Mouse (Mus musculus) hindbrain, embryonic 14.5 days (tissue): ENCODE data around the gene Mrps12. TPM values are rescaled to one million over a fixed set of nuclear protein-coding genes. Genes with fewer than 3 reads are reported as not detected.

Source experiments
- ATAC-seq: fragments of 200-750 bp; cut with Nextera tagmentation; 2 replicates; pipeline ENCODE4 v1.8.0; 2017; ENCODE audit warnings: moderate number of reproducible peaks, mild to moderate bottlenecking, moderate TSS enrichment, moderate library complexity; ENCODE audit not compliant: low FRiP score
- DNase-seq: peaks from one replicate; pipeline ENCODE4 v3.0.0-alpha.2; 2015; ENCODE audit warnings: low spot score
- H3K27ac ChIP-seq: fragments of 300-500 bp; sonication (generic); 2 replicates; pipeline ENCODE4 v1.5.1; 2014; ENCODE audit warnings: mild to moderate bottlenecking, moderate library complexity
- H3K27me3 ChIP-seq: fragments of 300-500 bp; sonication (generic); 2 replicates; pipeline ENCODE4 v1.6.1; 2014; ENCODE audit warnings: mild to moderate bottlenecking, low read length, mixed read lengths; ENCODE audit not compliant: control insufficient read depth, insufficient read depth
- H3K36me3 ChIP-seq: fragments of 300-500 bp; sonication (generic); replicated peaks from 2 replicates; pipeline ENCODE4 v1.6.1; 2014; ENCODE audit not compliant: control insufficient read depth, insufficient read depth
- H3K4me1 ChIP-seq: fragments of 300-500 bp; sonication (generic); replicated peaks from 2 replicates; pipeline ENCODE4 v1.6.1; 2014; ENCODE audit warnings: antibody characterized with exemption, low read length, mixed read lengths; ENCODE audit not compliant: control insufficient read depth, insufficient read depth
- H3K4me2 ChIP-seq: fragments of 300-500 bp; sonication (generic); replicated peaks from 2 replicates; pipeline ENCODE4 v1.6.1; 2014; ENCODE audit warnings: mild to moderate bottlenecking, moderate library complexity
- H3K4me3 ChIP-seq: fragments of 300-500 bp; sonication (generic); replicated peaks from 2 replicates; pipeline ENCODE4 v1.5.1; 2014; ENCODE audit warnings: mild to moderate bottlenecking, low read length
- H3K9ac ChIP-seq: fragments of 300-500 bp; sonication (generic); 2 replicates; pipeline ENCODE4 v1.6.1; 2014
- H3K9me3 ChIP-seq: fragments of 300-500 bp; sonication (generic); 2 replicates; pipeline ENCODE4 v1.6.1; 2016; ENCODE audit warnings: low read length; ENCODE audit not compliant: control insufficient read depth
- WGBS: fragments of 180-500 bp; shearing (Covaris S2); extraction: QIAGEN DNeasy Blood & Tissue Kit; methylation state at CpG from one replicate; pipeline ENCODE4 v1.1.7; 2014; 5-methylcytosine and 5-hydroxymethylcytosine counted together
- polyA plus RNA-seq: library from polyadenylated mRNA; unstranded; fragments of >200 nt; fragmentation: Nextera tagmentation; extraction: Ambion mirVana; gene quantifications from 2 replicates; pipeline ENCODE4 v1.2.1, GENCODE M21; 2014

Mrps12 gene
- polyA plus RNA-seq, 1 experiment from 2014 or later: 118 TPM

DNA sequence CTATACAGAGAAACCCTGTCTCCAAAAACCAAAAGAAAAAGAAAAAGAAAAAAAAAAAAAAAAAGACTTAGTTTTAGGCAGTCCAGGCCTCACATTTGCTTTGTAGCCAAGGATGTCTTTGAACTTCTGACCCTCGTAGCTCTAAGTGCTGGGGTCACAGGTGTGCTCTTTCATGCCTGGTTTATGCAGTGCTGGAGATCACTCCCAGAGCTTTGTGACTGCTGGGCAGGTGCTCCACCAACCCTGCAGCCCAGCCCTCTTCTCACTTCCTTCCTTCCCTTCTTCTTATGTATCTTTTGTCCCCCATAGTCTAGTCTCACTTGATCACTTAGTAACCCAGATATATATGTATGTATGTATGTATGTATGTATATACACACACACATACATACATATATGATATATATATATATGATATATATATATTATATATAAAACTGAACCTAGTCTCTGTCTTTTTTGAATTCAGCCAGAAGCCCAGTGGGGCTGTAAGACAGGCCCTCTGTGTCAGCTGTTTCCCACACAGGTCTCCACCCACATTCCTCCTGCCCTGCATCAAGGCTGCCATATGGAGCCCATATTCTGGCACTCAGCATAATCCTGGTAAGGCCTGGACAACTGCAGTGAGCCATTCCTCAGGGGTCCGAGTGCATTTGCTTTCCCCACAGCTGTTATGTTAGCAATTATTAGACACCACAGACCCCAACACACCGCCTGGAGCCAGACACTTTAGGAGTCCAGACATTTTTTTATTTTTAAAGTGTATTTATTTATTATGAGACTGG is 20.7 kb downstream of the Mrps12 start:
- no peak for DNase-seq
- ATAC-seq: no peak
- WGBS: 66% methylated on average over 3 of the region's 3 CpGs

DNA sequence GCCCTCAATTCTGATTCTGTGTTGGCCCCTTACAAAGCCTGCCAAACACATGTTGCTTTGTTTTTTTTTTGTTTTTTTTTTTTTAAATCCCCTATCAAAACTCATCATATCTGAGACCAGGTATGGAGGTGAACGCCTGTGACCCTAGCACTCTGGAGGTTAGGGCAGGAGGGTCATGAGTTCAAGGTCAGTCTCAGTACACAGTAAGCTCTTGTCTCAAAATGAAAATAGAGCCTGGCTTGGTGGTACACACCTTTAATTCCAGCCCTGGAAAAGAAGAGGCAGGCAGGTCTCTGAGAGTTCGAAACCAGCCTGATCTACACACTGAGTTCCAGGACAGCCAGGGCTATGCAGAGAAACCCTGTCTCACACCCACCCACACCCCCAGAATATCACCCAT is 22.0 kb downstream of the Mrps12 start:
- 86% methylated on average over 2 of the region's 2 CpGs for WGBS
- Histone ChIP-seq H3K36me3 (no peaks in the 10 kb centered on the region), H3K9ac (no peak overlapping the region), H3K9me3 (no peaks in the 10 kb centered on the region), H3K4me2 (no peak overlapping the region), H3K27ac (no peak overlapping the region), H3K4me1 (0 out of 2 replicates have a peak, but pooled peaks cover 9% of the 10 kb centered on the region), H3K27me3 (no peaks in the 10 kb centered on the region), H3K4me3 (no peak overlapping the region)
- ATAC-seq: no peak
- no peak for DNase-seq

More for the DNA sequence above, 20.7 kb downstream of the Mrps12 start:
- Histone ChIP-seq H3K27ac (no peak overlapping the region), H3K4me3 (no peak overlapping the region), H3K36me3 (no peaks in the 10 kb centered on the region), H3K27me3 (no peaks in the 10 kb centered on the region), H3K9me3 (no peaks in the 10 kb centered on the region), H3K9ac (no peak overlapping the region), H3K4me1 (0 out of 2 replicates have a peak, but pooled peaks cover 9% of the 10 kb centered on the region), H3K4me2 (no peak overlapping the region)

DNA sequence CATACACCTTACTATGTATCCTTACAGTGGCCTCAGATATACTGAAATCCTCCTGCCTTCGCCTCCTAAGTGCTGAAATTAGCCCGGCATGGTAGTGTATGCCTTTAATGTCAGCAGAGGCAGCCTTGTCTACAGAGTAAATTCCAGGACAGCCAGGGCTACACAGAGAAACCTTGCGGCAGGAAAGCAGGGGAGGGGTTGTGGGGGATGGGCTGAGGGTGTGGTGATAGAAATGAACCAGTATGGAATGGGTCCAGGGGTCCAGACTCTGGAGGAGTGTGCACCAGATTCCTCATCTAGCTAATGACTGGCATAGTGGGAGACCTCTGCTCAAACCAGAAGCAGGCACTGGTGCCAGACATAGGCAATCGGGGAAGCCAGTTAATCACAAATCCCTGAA is 22.5 kb downstream of the Mrps12 start:
- ATAC-seq (no peak), DNase-seq (no peak)
- 67% methylated on average over 4 of the region's 4 CpGs for WGBS
- H3K4me3 ChIP-seq: no peak overlapping the region
- H3K9me3 ChIP-seq: no peaks in the 10 kb centered on the region
- H3K4me1 ChIP-seq: 0 out of 2 replicates have a peak, but pooled peaks cover 9% of the 10 kb centered on the region
- H3K9ac ChIP-seq: no peak overlapping the region
- no peaks in the 10 kb centered on the region for H3K27me3 ChIP-seq
- no peak overlapping the region for H3K4me2 ChIP-seq
- no peak overlapping the region for H3K27ac ChIP-seq
- H3K36me3 ChIP-seq: no peaks in the 10 kb centered on the region

DNA sequence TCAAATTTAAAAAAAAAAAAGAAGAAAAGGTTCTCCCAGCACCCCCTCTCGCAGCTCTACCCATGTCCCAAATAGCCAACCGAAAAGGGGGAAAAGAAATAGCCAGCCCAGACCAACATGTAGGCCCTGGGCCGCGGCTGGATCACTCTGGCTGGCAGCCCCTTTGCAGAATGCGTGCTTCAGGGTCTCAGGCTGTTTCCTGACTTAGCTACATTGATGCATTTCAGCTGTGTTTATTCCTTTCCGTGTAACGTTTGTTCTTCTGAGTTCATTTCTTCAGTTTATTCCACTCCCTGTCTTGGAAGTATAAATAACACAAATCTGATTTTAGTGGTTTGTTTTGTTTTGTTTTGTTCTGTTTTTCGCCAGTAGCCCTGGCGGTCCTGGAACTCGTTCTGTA is 23.9 kb downstream of the Mrps12 start:
- Histone ChIP-seq H3K4me3 (no peak overlapping the region), H3K9ac (no peak overlapping the region), H3K4me2 (no peak overlapping the region), H3K27me3 (no peaks in the 10 kb centered on the region), H3K4me1 (0 out of 2 replicates have a peak, but pooled peaks cover 9% of the 10 kb centered on the region), H3K9me3 (no peaks in the 10 kb centered on the region), H3K36me3 (no peaks in the 10 kb centered on the region), H3K27ac (no peak overlapping the region)
- no peak for DNase-seq
- no peak for ATAC-seq
- WGBS: 92% methylated on average over 10 of the region's 10 CpGs

DNA sequence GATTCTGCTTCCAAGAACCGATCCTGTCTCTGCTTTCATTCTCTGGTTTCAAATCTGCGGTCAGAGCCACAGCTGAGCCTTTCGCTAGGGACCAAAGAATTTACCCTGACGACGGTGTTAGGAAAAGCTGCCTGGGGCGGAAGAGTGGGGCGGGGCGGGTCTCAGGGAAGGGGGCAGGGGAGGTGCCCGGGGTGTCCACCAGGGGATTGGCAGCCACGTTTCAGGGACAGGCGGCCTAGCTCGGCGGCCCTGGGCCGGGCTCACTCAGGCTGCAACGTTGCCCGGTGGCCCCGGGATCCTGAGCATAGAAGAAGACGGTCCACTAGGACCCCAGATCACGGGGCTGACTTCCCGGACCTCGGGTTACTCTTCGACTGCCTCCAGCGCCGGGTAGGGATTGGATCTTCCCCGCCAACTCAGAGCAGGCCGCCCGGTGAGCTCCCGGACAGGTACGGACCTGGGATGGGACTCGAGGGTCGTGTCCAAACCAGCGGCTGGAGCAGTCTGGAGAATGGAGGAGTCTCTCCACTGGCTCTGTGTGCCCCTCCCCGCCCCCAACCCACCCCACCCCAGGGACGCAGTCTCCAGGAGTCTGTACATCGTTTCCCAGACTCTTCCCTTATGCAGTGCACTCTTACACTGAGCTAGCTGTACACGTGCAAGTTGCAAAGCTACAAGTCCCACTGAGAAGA is 24.9 kb downstream of the Mrps12 start, which contains the start of gene Fbxo17:
Gene Fbxo17 (plus strand): TSS at position 215 of the 692 bp plus-strand sequence.
- ATAC-seq (peak; percentile 53; the same call in 1 of the 2 replicates), DNase-seq (no peak)
- WGBS: 3% methylated on average over 36 of the region's 36 CpGs
- H3K4me3 ChIP-seq: peak within 1 kb of the TSS; percentile 33
- H3K9me3 ChIP-seq: no peaks in the 10 kb centered on the region
- no peak within 1 kb of the TSS for H3K27ac ChIP-seq
- H3K9ac ChIP-seq: peak within 1 kb of the TSS; percentile 54
- no peaks in the 10 kb centered on the region for H3K27me3 ChIP-seq
- peak within 1 kb of the TSS; percentile 71 for H3K4me2 ChIP-seq
- 0 out of 2 replicates have a peak, but pooled peaks cover 9% of the 10 kb centered on the region for H3K4me1 ChIP-seq
- H3K36me3 ChIP-seq: no peaks in the 10 kb centered on the region

DNA sequence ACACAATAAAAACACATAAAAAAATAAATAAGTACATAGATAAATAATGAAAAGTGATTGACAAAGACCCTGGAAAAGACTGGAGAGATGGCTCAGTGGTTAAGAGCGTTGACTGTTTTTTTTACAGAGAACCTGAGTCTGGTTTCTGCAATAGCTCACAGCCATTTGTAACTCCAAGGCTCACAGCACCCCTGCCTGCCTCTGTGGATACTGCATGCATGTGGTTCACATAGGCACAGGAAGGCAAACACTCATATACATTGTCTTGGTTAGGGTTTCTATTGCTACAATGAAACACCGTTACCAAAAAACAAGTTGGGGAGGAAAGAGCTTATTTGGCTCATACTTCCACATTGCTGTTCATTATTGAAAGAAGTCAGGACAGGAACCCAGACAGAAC is 26.0 kb downstream of the Mrps12 start:
- Histone ChIP-seq H3K9me3 (no peaks in the 10 kb centered on the region), H3K9ac (no peak overlapping the region), H3K4me2 (no peak overlapping the region), H3K4me3 (no peak overlapping the region), H3K27ac (no peak overlapping the region), H3K36me3 (no peaks in the 10 kb centered on the region), H3K4me1 (0 out of 2 replicates have a peak, but pooled peaks cover 9% of the 10 kb centered on the region), H3K27me3 (no peaks in the 10 kb centered on the region)
- ATAC-seq (no peak), DNase-seq (no peak)
- WGBS: 97% methylated on average over 2 of the region's 2 CpGs

DNA sequence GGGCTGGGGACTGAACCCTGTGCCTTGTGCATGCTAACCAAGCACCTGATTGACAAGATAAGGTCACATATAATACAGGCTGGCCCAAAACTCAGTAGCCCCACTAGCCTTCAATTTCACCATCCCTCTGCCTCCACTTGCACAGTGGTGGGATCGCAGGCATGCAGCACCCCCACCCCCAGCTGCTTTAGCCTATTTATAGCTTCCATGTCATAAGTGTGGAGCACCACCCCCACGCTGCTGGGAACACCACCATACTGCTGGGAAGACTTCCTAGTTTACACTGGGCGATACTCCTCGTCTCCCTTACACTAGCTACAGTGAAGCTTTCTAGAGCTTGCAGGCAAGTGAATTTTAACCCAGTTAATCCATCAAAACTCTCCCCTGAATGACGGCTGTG is 27.0 kb downstream of the Mrps12 start:
- Histone ChIP-seq H3K27me3 (no peaks in the 10 kb centered on the region), H3K4me1 (0 out of 2 replicates have a peak, but pooled peaks cover 9% of the 10 kb centered on the region), H3K9ac (no peak overlapping the region), H3K36me3 (no peaks in the 10 kb centered on the region), H3K9me3 (no peaks in the 10 kb centered on the region), H3K4me3 (no peak overlapping the region), H3K4me2 (no peak overlapping the region), H3K27ac (no peak overlapping the region)
- 83% methylated on average over 5 of the region's 5 CpGs for WGBS
- DNase-seq (no peak), ATAC-seq (no peak)

DNA sequence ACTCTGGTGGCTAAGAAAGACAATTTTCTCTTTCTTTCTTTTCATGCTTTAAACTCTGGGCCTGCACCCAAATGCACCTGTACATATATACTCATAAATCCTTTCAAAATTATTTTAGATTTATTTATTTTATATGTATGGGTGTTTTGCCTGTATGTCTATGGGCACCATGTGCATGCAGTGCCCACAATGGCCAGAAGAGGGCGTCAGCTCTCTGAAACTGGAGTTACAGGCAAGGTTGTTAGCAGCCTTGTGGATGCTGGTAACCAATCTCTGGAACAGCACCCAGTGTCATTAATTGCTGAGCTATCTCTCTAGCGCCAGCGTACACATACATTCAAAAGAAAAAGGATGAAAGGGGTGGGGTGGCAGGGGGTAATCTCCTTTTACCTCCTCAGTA is 30.7 kb downstream of the Mrps12 start:
- no peaks in the 10 kb centered on the region for H3K36me3 ChIP-seq
- DNase-seq (no peak), ATAC-seq (no peak)
- H3K4me3 ChIP-seq: no peak overlapping the region
- no peaks in the 10 kb centered on the region for H3K27me3 ChIP-seq
- H3K4me2 ChIP-seq: no peak overlapping the region
- 61% methylated on average over 3 of the region's 3 CpGs for WGBS
- H3K27ac ChIP-seq: no peak overlapping the region
- no peak overlapping the region for H3K9ac ChIP-seq
- H3K9me3 ChIP-seq: no peaks in the 10 kb centered on the region
- H3K4me1 ChIP-seq: no peaks in the 10 kb centered on the region

DNA sequence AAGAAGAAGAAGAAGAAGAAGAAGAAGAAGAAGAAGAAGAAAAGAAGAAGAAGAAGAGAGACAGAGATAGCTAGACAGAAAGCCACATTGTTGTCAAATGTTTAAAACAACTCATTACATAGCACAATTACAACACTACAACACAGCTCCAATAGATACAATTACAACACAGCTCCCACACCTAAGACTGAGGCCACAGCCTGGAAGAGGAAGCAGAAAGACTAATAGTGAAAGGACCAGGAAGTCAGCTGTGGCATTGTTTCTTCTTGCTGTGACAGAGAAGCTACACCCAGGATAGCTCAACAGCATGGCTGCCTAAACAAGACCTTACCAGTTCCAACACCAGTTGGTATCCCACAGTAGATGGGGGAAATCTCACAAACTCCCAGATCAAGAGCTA is 32.2 kb downstream of the Mrps12 start:
- DNase-seq (no peak), ATAC-seq (no peak)
- no peak overlapping the region for H3K4me2 ChIP-seq
- no peaks in the 10 kb centered on the region for H3K27me3 ChIP-seq
- H3K9me3 ChIP-seq: no peaks in the 10 kb centered on the region
- no peak overlapping the region for H3K9ac ChIP-seq
- H3K27ac ChIP-seq: no peak overlapping the region
- H3K4me1 ChIP-seq: no peaks in the 10 kb centered on the region
- H3K4me3 ChIP-seq: no peak overlapping the region
- H3K36me3 ChIP-seq: no peaks in the 10 kb centered on the region
